Mouse (Mus musculus) cortical plate, adult 2 months (tissue): ENCODE measurements around the gene Fermt3. TPM values are rescaled to one million over a fixed set of nuclear protein-coding genes. Genes with fewer than 3 reads are reported as not detected.

ENCODE experiments used
- H3K27ac ChIP-seq: fragments of 200-500 bp; 2 replicates; pipeline ENCODE4 v1.5.1; 2012; ENCODE audit warnings: low read length, control low read depth, inconsistent platforms; ENCODE audit not compliant: insufficient read depth
- H3K4me1 ChIP-seq: fragments of 200-500 bp; 2 replicates; pipeline ENCODE4 v1.6.1; 2011; ENCODE audit warnings: low read length; ENCODE audit not compliant: control insufficient read depth, insufficient read depth
- H3K4me3 ChIP-seq: fragments of 200-500 bp; 2 replicates; pipeline ENCODE4 v1.5.1; 2011; ENCODE audit warnings: mild to moderate bottlenecking, low read length, control low read depth; ENCODE audit not compliant: insufficient read depth
- CTCF ChIP-seq: fragments of 200-500 bp; IDR thresholded peaks from 2 replicates; pipeline ENCODE4 v1.5.1; 2011; ENCODE audit warnings: mild to moderate bottlenecking, control low read depth, low read length; ENCODE audit not compliant: insufficient read depth; ENCODE audit errors: extremely low read depth
- POLR2A ChIP-seq: fragments of 200-500 bp; IDR thresholded peaks from 2 replicates; pipeline ENCODE4 v1.6.1; 2011; ENCODE audit warnings: mild to moderate bottlenecking, low read length, control low read depth; ENCODE audit not compliant: insufficient read depth; ENCODE audit errors: extremely low read depth
- polyA plus RNA-seq: library from polyadenylated mRNA; depleted of rRNA; stranded (reverse); fragments of >200 nt; gene quantifications from 2 replicates; pipeline ENCODE4 v1.2.3, GENCODE M21; 2012; rRNA removed

Fermt3 gene
- polyA plus RNA-seq, 1 experiment, result 6.0 TPM

GRCm38 (mm10) chr19:6956461-6956860 is 62.8 kb downstream of the Fermt3 start:
- TF ChIP-seq CTCF, result no peak
- TF ChIP-seq POLR2A, result no peak
- Histone ChIP-seq H3K4me1 (peaks cover 2% of the 10 kb centered on the region; the same call in 1 of the 2 replicates), H3K4me3 (no peak overlapping the region), H3K27ac (no peak overlapping the region)

- no peak overlapping the region for H3K27ac ChIP-seq
- peaks cover 2% of the 10 kb centered on the region; the same call in 1 of the 2 replicates for H3K4me1 ChIP-seq
- H3K4me3 ChIP-seq, result no peak overlapping the region
- TF ChIP-seq CTCF, result no peak
- no peak for TF ChIP-seq POLR2A
Measured at GRCm38 (mm10) chr19:6955424-6955823, 63.8 kb downstream of the Fermt3 start.

- H3K27ac ChIP-seq, result no peak overlapping the region
- peaks cover 2% of the 10 kb centered on the region; the same call in 1 of the 2 replicates for H3K4me1 ChIP-seq
- no peak for TF ChIP-seq CTCF
- no peak for TF ChIP-seq POLR2A
- no peak overlapping the region for H3K4me3 ChIP-seq
Measured at GRCm38 (mm10) chr19:6954046-6954445, 65.2 kb downstream of the Fermt3 start.

- Histone ChIP-seq H3K27ac (peak overlapping the region; percentile 76), H3K4me1 (peaks cover 2% of the 10 kb centered on the region; the same call in 1 of the 2 replicates), H3K4me3 (peak overlapping the region; percentile 66)
- TF ChIP-seq POLR2A (no peak), CTCF (no peak)
Measured at GRCm38 (mm10) chr19:6952712-6953037, 66.6 kb downstream of the Fermt3 start.

- peak overlapping the region; percentile 66 for H3K4me3 ChIP-seq
- no peak for TF ChIP-seq CTCF
- no peak for TF ChIP-seq POLR2A
- peak overlapping the region; percentile 76 for H3K27ac ChIP-seq
- peaks cover 2% of the 10 kb centered on the region; the same call in 1 of the 2 replicates for H3K4me1 ChIP-seq
Measured at GRCm38 (mm10) chr19:6951994-6952711, 67.1 kb downstream of the Fermt3 start.

GRCm38 (mm10) chr19:6951381-6951968 is 67.8 kb downstream of the Fermt3 start:
- peak overlapping the region; percentile 66 for H3K4me3 ChIP-seq
- peaks cover 2% of the 10 kb centered on the region; the same call in 1 of the 2 replicates for H3K4me1 ChIP-seq
- peak overlapping the region; percentile 76 for H3K27ac ChIP-seq
- TF ChIP-seq POLR2A (peak; percentile 69), CTCF (no peak)

- H3K27ac ChIP-seq, result peak overlapping the region; percentile 72
- TF ChIP-seq POLR2A (peak; percentile 78; the same call in 1 of the 2 replicates), CTCF (no peak)
- peak overlapping the region; percentile 66 for H3K4me3 ChIP-seq
- H3K4me1 ChIP-seq, result peaks cover 2% of the 10 kb centered on the region; the same call in 1 of the 2 replicates
Measured at GRCm38 (mm10) chr19:6950613-6951153, 68.6 kb downstream of the Fermt3 start.

- Histone ChIP-seq H3K27ac (no peak overlapping the region), H3K4me3 (peak overlapping the region; percentile 66; the same call in 1 of the 2 replicates), H3K4me1 (peaks cover 2% of the 10 kb centered on the region; the same call in 1 of the 2 replicates)
- TF ChIP-seq POLR2A (no peak), CTCF (no peak)
Measured at GRCm38 (mm10) chr19:6949951-6950350, 69.3 kb downstream of the Fermt3 start.

- no peak overlapping the region for H3K27ac ChIP-seq
- peaks cover 2% of the 10 kb centered on the region; the same call in 1 of the 2 replicates for H3K4me1 ChIP-seq
- TF ChIP-seq POLR2A, result 0 out of 2 replicates have a peak, but pooled peaks have one; percentile 3
- no peak for TF ChIP-seq CTCF
- H3K4me3 ChIP-seq, result no peak overlapping the region
Measured at GRCm38 (mm10) chr19:6949532-6949931, 69.7 kb downstream of the Fermt3 start.

Other genes starting within 250 kb of the Fermt3 start
- gene Rps6ka4, start 178.8 kb downstream of the Fermt3 start, polyA plus RNA-seq, result 39.3 and 39.9 TPM in 2 replicates
- 1.9 and 4.0 TPM in 2 replicates for gene Ccdc88b, start 161.3 kb downstream of the Fermt3 start, polyA plus RNA-seq
- 95.8 and 96.5 TPM in 2 replicates for gene Trmt112, start 109.8 kb downstream of the Fermt3 start, polyA plus RNA-seq
- 366 and 368 TPM in 2 replicates for gene Prdx5, start 109.4 kb downstream of the Fermt3 start, polyA plus RNA-seq
- 59.2 and 62.9 TPM in 2 replicates for gene Esrra, start 97.7 kb downstream of the Fermt3 start, polyA plus RNA-seq
- 31.9 and 33.9 TPM in 2 replicates for gene Catsperz, start 94.1 kb downstream of the Fermt3 start, polyA plus RNA-seq
- gene Kcnk4, start 85.0 kb downstream of the Fermt3 start, polyA plus RNA-seq, result 57.1 and 59.0 TPM in 2 replicates
- gene Bad, start 77.6 kb downstream of the Fermt3 start, polyA plus RNA-seq, result 60.4 and 66.3 TPM in 2 replicates
- gene Gpr137, start 77.0 kb downstream of the Fermt3 start, polyA plus RNA-seq, result 117 and 121 TPM in 2 replicates
- 48.3 and 49.4 TPM in 2 replicates for gene Ppp1r14b, start 44.5 kb downstream of the Fermt3 start, polyA plus RNA-seq
- 17.4 and 18.4 TPM in 2 replicates for gene Plcb3, start 43.0 kb downstream of the Fermt3 start, polyA plus RNA-seq
- gene Fkbp2, start 39.0 kb downstream of the Fermt3 start, polyA plus RNA-seq, result 215 and 217 TPM in 2 replicates
- 99.6 and 107 TPM in 2 replicates for gene Vegfb, start 31.8 kb downstream of the Fermt3 start, polyA plus RNA-seq
- 39.1 and 40.3 TPM in 2 replicates for gene Dnajc4, start 26.9 kb downstream of the Fermt3 start, polyA plus RNA-seq
- gene Nudt22, start 23.4 kb downstream of the Fermt3 start, polyA plus RNA-seq, result 13.4 and 13.9 TPM in 2 replicates
- 24.2 and 25.8 TPM in 2 replicates for gene Trpt1, start 23.3 kb downstream of the Fermt3 start, polyA plus RNA-seq
- 133 and 140 TPM in 2 replicates for gene Stip1, start 20.5 kb upstream of the Fermt3 start, polyA plus RNA-seq
- gene Macrod1, start 37.3 kb upstream of the Fermt3 start, polyA plus RNA-seq, result 19.1 and 22.2 TPM in 2 replicates
- 8.2 and 9.2 TPM in 2 replicates for gene Flrt1, start 86.3 kb upstream of the Fermt3 start, polyA plus RNA-seq
- gene Otub1, start 186.8 kb upstream of the Fermt3 start, polyA plus RNA-seq, result 265 TPM in 2 replicates
- 1,448 and 1,495 TPM in 2 replicates for gene Cox8a, start 198.1 kb upstream of the Fermt3 start, polyA plus RNA-seq
- gene Naa40, start 221.7 kb upstream of the Fermt3 start, polyA plus RNA-seq, result 62.4 and 64.7 TPM in 2 replicates
- gene Rcor2, start 247.9 kb upstream of the Fermt3 start, polyA plus RNA-seq, result 18.9 and 21.8 TPM in 2 replicates